Mouse (Mus musculus) forebrain, embryonic 15.5 days (tissue): ENCODE data around the gene Tgm7. TPM values are rescaled to one million over a fixed set of nuclear protein-coding genes. Genes with fewer than 3 reads are reported as not detected.

Experiments
- ATAC-seq: fragments of 200-750 bp; cut with Nextera tagmentation; replicated peaks from 2 replicates; pipeline ENCODE4 v1.8.0; 2017; ENCODE audit warnings: mild to moderate bottlenecking, moderate TSS enrichment, moderate library complexity
- H3K27ac ChIP-seq: fragments of 300-500 bp; sonication (generic); replicated peaks from 2 replicates; pipeline ENCODE4 v1.5.1; 2015; ENCODE audit warnings: mild to moderate bottlenecking, inconsistent platforms
- H3K27me3 ChIP-seq: fragments of 300-500 bp; sonication (generic); 2 replicates; pipeline ENCODE4 v1.6.1; 2015; ENCODE audit warnings: inconsistent platforms
- H3K36me3 ChIP-seq: fragments of 300-500 bp; sonication (generic); 2 replicates; pipeline ENCODE4 v1.6.1; 2015; ENCODE audit warnings: mild to moderate bottlenecking, inconsistent platforms
- H3K4me1 ChIP-seq: fragments of 300-500 bp; sonication (generic); 2 replicates; pipeline ENCODE4 v1.6.1; 2015; ENCODE audit warnings: inconsistent platforms
- H3K4me2 ChIP-seq: fragments of 300-500 bp; sonication (generic); replicated peaks from 2 replicates; pipeline ENCODE4 v1.6.1; 2015; ENCODE audit warnings: mild to moderate bottlenecking, inconsistent platforms
- H3K4me3 ChIP-seq: fragments of 300-500 bp; sonication (generic); 2 replicates; pipeline ENCODE4 v1.5.1; 2015; ENCODE audit warnings: mild to moderate bottlenecking, inconsistent platforms
- H3K9ac ChIP-seq: fragments of 300-500 bp; sonication (generic); replicated peaks from 2 replicates; pipeline ENCODE4 v1.6.1; 2015; ENCODE audit warnings: mild to moderate bottlenecking, inconsistent platforms
- H3K9me3 ChIP-seq: fragments of 300-500 bp; sonication (generic); 2 replicates; pipeline ENCODE4 v1.6.1; 2016; ENCODE audit warnings: inconsistent platforms
- WGBS: fragments of 180-500 bp; shearing (Covaris S2); methylation state at CpG from one replicate; pipeline ENCODE4 v1.1.7; 2015; ENCODE audit warnings: mixed read lengths; 5-methylcytosine and 5-hydroxymethylcytosine counted together
- polyA plus RNA-seq: library from polyadenylated mRNA; unstranded; fragments of >200 nt; fragmentation: Nextera tagmentation; extraction: Ambion mirVana; gene quantifications from 2 replicates; pipeline ENCODE4 v1.2.1, GENCODE M21; 2015

Gene Tgm7
- polyA plus RNA-seq, 1 experiment from 2014 or later = not detected

GRCm38 (mm10) chr2:121061315-121061714 lies 48.3 kb downstream of the Tgm7 start:
- ATAC-seq = no peak
- Histone ChIP-seq H3K4me1 (no peaks in the 10 kb centered on the region), H3K9ac (no peak overlapping the region), H3K9me3 (no peaks in the 10 kb centered on the region), H3K4me2 (no peak overlapping the region), H3K27me3 (no peaks in the 10 kb centered on the region), H3K4me3 (no peak overlapping the region), H3K36me3 (no peaks in the 10 kb centered on the region), H3K27ac (no peak overlapping the region)
- 89% methylated on average over 2 of the region's 2 CpGs for WGBS

GRCm38 (mm10) chr2:121057997-121058396 lies 51.6 kb downstream of the Tgm7 start:
- H3K4me2 ChIP-seq = no peak overlapping the region
- no peaks in the 10 kb centered on the region for H3K4me1 ChIP-seq
- no peaks in the 10 kb centered on the region for H3K27me3 ChIP-seq
- H3K27ac ChIP-seq = no peak overlapping the region
- no peak for ATAC-seq
- H3K9me3 ChIP-seq = no peaks in the 10 kb centered on the region
- WGBS = 75% methylated on average over 6 of the region's 6 CpGs
- H3K36me3 ChIP-seq = no peaks in the 10 kb centered on the region
- H3K9ac ChIP-seq = no peak overlapping the region
- no peak overlapping the region for H3K4me3 ChIP-seq

- no peak for ATAC-seq
- Histone ChIP-seq H3K4me2 (no peak overlapping the region), H3K4me3 (no peak overlapping the region), H3K9me3 (no peaks in the 10 kb centered on the region), H3K9ac (no peak overlapping the region), H3K27me3 (no peaks in the 10 kb centered on the region), H3K27ac (no peak overlapping the region), H3K36me3 (no peaks in the 10 kb centered on the region), H3K4me1 (no peaks in the 10 kb centered on the region)
- WGBS = 88% methylated on average over 6 of the region's 6 CpGs
Measured at GRCm38 (mm10) chr2:121055915-121056314, 53.7 kb downstream of the Tgm7 start.

GRCm38 (mm10) chr2:121054060-121054459 lies 55.5 kb downstream of the Tgm7 start:
- Histone ChIP-seq H3K36me3 (no peaks in the 10 kb centered on the region), H3K27me3 (no peaks in the 10 kb centered on the region), H3K4me3 (no peak overlapping the region), H3K9ac (no peak overlapping the region), H3K27ac (no peak overlapping the region), H3K4me1 (no peaks in the 10 kb centered on the region), H3K4me2 (no peak overlapping the region), H3K9me3 (no peaks in the 10 kb centered on the region)
- WGBS = 88% methylated on average over 2 of the region's 2 CpGs
- ATAC-seq = no peak

GRCm38 (mm10) chr2:121052176-121052575 lies 57.4 kb downstream of the Tgm7 start:
- Histone ChIP-seq H3K9ac (no peak overlapping the region), H3K9me3 (no peaks in the 10 kb centered on the region), H3K4me2 (no peak overlapping the region), H3K4me1 (no peaks in the 10 kb centered on the region), H3K27me3 (no peaks in the 10 kb centered on the region), H3K27ac (no peak overlapping the region), H3K36me3 (no peaks in the 10 kb centered on the region), H3K4me3 (no peak overlapping the region)
- no peak for ATAC-seq
- WGBS = 91% methylated on average over 5 of the region's 5 CpGs

- H3K4me2 ChIP-seq = no peak overlapping the region
- no peaks in the 10 kb centered on the region for H3K27me3 ChIP-seq
- no peak for ATAC-seq
- no peak overlapping the region for H3K27ac ChIP-seq
- no peaks in the 10 kb centered on the region for H3K9me3 ChIP-seq
- H3K9ac ChIP-seq = no peak overlapping the region
- 68% methylated on average over 4 of the region's 4 CpGs for WGBS
- H3K4me1 ChIP-seq = no peaks in the 10 kb centered on the region
- no peaks in the 10 kb centered on the region for H3K36me3 ChIP-seq
- no peak overlapping the region for H3K4me3 ChIP-seq
Measured at GRCm38 (mm10) chr2:121045653-121046052, 63.9 kb downstream of the Tgm7 start.

Other genes with a start within 250 kb of the Tgm7 start
- gene Ubr1, start 139.1 kb downstream of the Tgm7 start, polyA plus RNA-seq = 34.6 and 35.3 TPM in 2 replicates
- 7.9 and 8.1 TPM in 2 replicates for gene Tmem62, start 132.8 kb downstream of the Tgm7 start, polyA plus RNA-seq
- 78.4 and 80.9 TPM in 2 replicates for gene Ccndbp1, start 101.4 kb downstream of the Tgm7 start, polyA plus RNA-seq
- 0.25 and 0.69 TPM in 2 replicates for gene Epb42, start 72.7 kb downstream of the Tgm7 start, polyA plus RNA-seq
- gene Tgm5, start 24.0 kb downstream of the Tgm7 start, polyA plus RNA-seq = not detected in 2 replicates
- 29.7 and 36.9 TPM in 2 replicates for gene Adal, start 30.6 kb upstream of the Tgm7 start, polyA plus RNA-seq
- 25.7 and 27.0 TPM in 2 replicates for gene Lcmt2, start 30.9 kb upstream of the Tgm7 start, polyA plus RNA-seq
- gene Tubgcp4, start 60.9 kb upstream of the Tgm7 start, polyA plus RNA-seq = 63.3 and 70.2 TPM in 2 replicates
- 10.4 and 10.7 TPM in 2 replicates for gene Zscan29, start 61.3 kb upstream of the Tgm7 start, polyA plus RNA-seq
- 186 and 197 TPM in 2 replicates for gene Trp53bp1, start 161.6 kb upstream of the Tgm7 start, polyA plus RNA-seq
- gene Map1a, start 179.8 kb upstream of the Tgm7 start, polyA plus RNA-seq = 9.4 and 13.9 TPM in 2 replicates
- 13.8 and 16.6 TPM in 2 replicates for gene Ppip5k1, start 245.6 kb upstream of the Tgm7 start, polyA plus RNA-seq
- gene Ckmt1, start 247.9 kb upstream of the Tgm7 start, polyA plus RNA-seq = 23.8 and 25.1 TPM in 2 replicates